28 mouse cellular contexts compared by ENCODE assay signal in the genomic region with DNA sequence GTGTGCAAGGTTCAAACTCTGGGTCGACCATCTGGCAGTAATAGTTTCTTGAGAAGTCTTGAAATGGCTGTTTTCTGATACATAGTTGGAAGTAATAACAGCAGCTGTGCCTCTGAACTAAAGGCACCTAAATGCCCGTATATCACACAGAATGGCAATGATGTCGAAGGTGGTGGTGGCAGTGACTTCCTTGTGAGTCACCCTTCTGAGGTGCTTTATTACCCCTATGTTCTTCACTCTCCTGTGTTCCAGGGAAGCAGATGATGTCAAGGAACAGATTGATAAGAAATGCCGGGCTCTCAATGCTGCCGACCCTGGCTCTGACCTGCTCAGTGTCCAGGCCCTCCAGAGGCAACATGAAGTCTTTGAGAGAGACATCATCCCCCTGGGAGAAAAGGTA. TPM values are rescaled to one million over a fixed set of nuclear protein-coding genes. Genes with fewer than 3 reads are reported as not detected.
DNase-seq lines count a peak whose midpoint lies in the region; ATAC-seq and TF ChIP-seq lines count a peak whose summit lies in the region.
"Had no signal": no experiment of that assay in that cellular context is flagged by ENCODE, and none has a peak within 500 bp of the region (broad histone marks: within the 10 kb centered on the region; RNA-seq: fewer than 3 reads in every experiment).

No protein-coding gene starts in this region.

- H3K4me2 ChIP-seq in intestine, embryonic 15.5 days (replicated peaks) = no peak overlapping the region
- no peak overlapping the region for H3K4me2 ChIP-seq in intestine, embryonic 16.5 days (ENCODE audit: low read depth, low read length)
- no peak overlapping the region for H3K4me2 ChIP-seq in intestine, postnatal 0 days (replicated peaks; ENCODE audit: low read depth)
- no peak overlapping the region for H3K4me2 ChIP-seq in forebrain, postnatal 0 days (ENCODE audit: low read depth)
- no peak overlapping the region for H3K4me2 ChIP-seq in stomach, postnatal 0 days (replicated peaks; ENCODE audit: low read depth)
- no peak overlapping the region for H3K4me2 ChIP-seq in forebrain, embryonic 16.5 days (ENCODE audit: low read length)

- intact Hi-C loops in heart, postnatal 36 days (cut with DNase I) = no loop called here

- no peaks in the 10 kb centered on the region for H3K9me3 ChIP-seq in intestine, embryonic 15.5 days
- H3K9me3 ChIP-seq in intestine, embryonic 16.5 days (ENCODE audit: control insufficient read depth, low read length) = no peaks in the 10 kb centered on the region
- H3K9me3 ChIP-seq in intestine, postnatal 0 days (ENCODE audit: control insufficient read depth) = no peaks in the 10 kb centered on the region
- no peaks in the 10 kb centered on the region for H3K9me3 ChIP-seq in forebrain, postnatal 0 days (ENCODE audit: low read length)
- no peaks in the 10 kb centered on the region for H3K9me3 ChIP-seq in stomach, postnatal 0 days (ENCODE audit: control insufficient read depth, low read length)
- no peaks in the 10 kb centered on the region for H3K9me3 ChIP-seq in forebrain, embryonic 16.5 days (ENCODE audit: control insufficient read depth, low read length)
- H3K9me3 ChIP-seq: G1E had no signal

- H3K36me3 ChIP-seq in intestine, embryonic 15.5 days = no peaks in the 10 kb centered on the region
- no peaks in the 10 kb centered on the region for H3K36me3 ChIP-seq in intestine, embryonic 16.5 days (ENCODE audit: control insufficient read depth, insufficient read depth, low read length)
- no peaks in the 10 kb centered on the region for H3K36me3 ChIP-seq in intestine, postnatal 0 days (ENCODE audit: control insufficient read depth, insufficient read depth)
- H3K36me3 ChIP-seq in forebrain, postnatal 0 days (ENCODE audit: insufficient read depth) = no peaks in the 10 kb centered on the region
- no peaks in the 10 kb centered on the region for H3K36me3 ChIP-seq in stomach, postnatal 0 days (ENCODE audit: control insufficient read depth, insufficient read depth, low read length)
- H3K36me3 ChIP-seq in forebrain, embryonic 16.5 days (ENCODE audit: control insufficient read depth, insufficient read depth) = no peaks in the 10 kb centered on the region

- no peak overlapping the region for H3K4me3 ChIP-seq in intestine, embryonic 15.5 days (replicated peaks)
- no peak overlapping the region for H3K4me3 ChIP-seq in intestine, embryonic 16.5 days (ENCODE audit: low read length)
- H3K4me3 ChIP-seq in intestine, postnatal 0 days (ENCODE audit: low read depth, low read length) = no peak overlapping the region
- H3K4me3 ChIP-seq in forebrain, postnatal 0 days (ENCODE audit: low read depth, low read length) = no peak overlapping the region
- H3K4me3 ChIP-seq in stomach, postnatal 0 days (ENCODE audit: low read depth, low read length) = no peak overlapping the region
- H3K4me3 ChIP-seq in forebrain, embryonic 16.5 days (replicated peaks; ENCODE audit: low read length) = no peak overlapping the region

- no peak overlapping the region for H3K9ac ChIP-seq in intestine, embryonic 15.5 days
- no peak overlapping the region for H3K9ac ChIP-seq in intestine, embryonic 16.5 days (ENCODE audit: low read depth, low read length)
- H3K9ac ChIP-seq in intestine, postnatal 0 days (ENCODE audit: low read depth, low read length) = no peak overlapping the region
- no peak overlapping the region for H3K9ac ChIP-seq in forebrain, postnatal 0 days
- no peak overlapping the region for H3K9ac ChIP-seq in stomach, postnatal 0 days (ENCODE audit: low read length)
- no peak overlapping the region for H3K9ac ChIP-seq in forebrain, embryonic 16.5 days (replicated peaks; ENCODE audit: low read depth, low read length)

- TF ChIP-seq EP300 in stomach, postnatal 0 days (optimal IDR thresholded peaks at IDR 0.05) = no peak

- H3K27me3 ChIP-seq in intestine, embryonic 15.5 days (replicated peaks) = no peaks in the 10 kb centered on the region
- no peaks in the 10 kb centered on the region for H3K27me3 ChIP-seq in intestine, embryonic 16.5 days (replicated peaks; ENCODE audit: control insufficient read depth, insufficient read depth, low read length)
- no peaks in the 10 kb centered on the region for H3K27me3 ChIP-seq in intestine, postnatal 0 days (replicated peaks; ENCODE audit: control insufficient read depth, insufficient read depth, low read length)
- no peaks in the 10 kb centered on the region for H3K27me3 ChIP-seq in forebrain, postnatal 0 days (ENCODE audit: insufficient read depth, low read length)
- H3K27me3 ChIP-seq in stomach, postnatal 0 days (ENCODE audit: control insufficient read depth, insufficient read depth, low read length) = no peaks in the 10 kb centered on the region
- no peaks in the 10 kb centered on the region for H3K27me3 ChIP-seq in forebrain, embryonic 16.5 days (replicated peaks; ENCODE audit: control insufficient read depth, insufficient read depth, low read length)
- H3K27me3 ChIP-seq: CH12.LX, Patski had no signal

- no peaks in the 10 kb centered on the region for H3K4me1 ChIP-seq in intestine, embryonic 15.5 days (replicated peaks)
- no peaks in the 10 kb centered on the region for H3K4me1 ChIP-seq in intestine, embryonic 16.5 days (ENCODE audit: control insufficient read depth, insufficient read depth, low read length)
- no peaks in the 10 kb centered on the region for H3K4me1 ChIP-seq in intestine, postnatal 0 days (replicated peaks; ENCODE audit: control insufficient read depth, insufficient read depth, low read length)
- no peaks in the 10 kb centered on the region for H3K4me1 ChIP-seq in forebrain, postnatal 0 days (ENCODE audit: insufficient read depth)
- no peaks in the 10 kb centered on the region for H3K4me1 ChIP-seq in stomach, postnatal 0 days (replicated peaks; ENCODE audit: control insufficient read depth, insufficient read depth)
- H3K4me1 ChIP-seq in forebrain, embryonic 16.5 days (replicated peaks; ENCODE audit: control insufficient read depth, insufficient read depth, low read length) = no peaks in the 10 kb centered on the region

- WGBS in intestine, embryonic 15.5 days = 62% methylated on average over 5 of the region's 5 CpGs
- 48% methylated on average over 5 of the region's 5 CpGs for WGBS in intestine, embryonic 16.5 days
- WGBS in intestine, postnatal 0 days = 33% methylated on average over 5 of the region's 5 CpGs
- WGBS in forebrain, postnatal 0 days = 91% methylated on average over 5 of the region's 5 CpGs
- 75% methylated on average over 5 of the region's 5 CpGs for WGBS in stomach, postnatal 0 days
- WGBS in forebrain, embryonic 16.5 days = 92% methylated on average over 5 of the region's 5 CpGs

- DNase-seq in heart, adult 11 months = peak; percentile 33
- DNase-seq in heart, postnatal 36 days = no peak
- no peak for DNase-seq in forebrain, postnatal 0 days
- no peak for DNase-seq in stomach, postnatal 0 days (ENCODE audit: low spot score)
- DNase-seq: adrenal gland, adult 2 months; adrenal gland, adult 8-10 months; adrenal gland, postnatal 10 days; adrenal gland, postnatal 14 days; adrenal gland, postnatal 25 days; adrenal gland, postnatal 36 days; B cell, adult 2 months; cerebellum, adult 11 months; cerebellum, adult 11-12 months had no signal

- H3K27ac ChIP-seq in intestine, embryonic 15.5 days = no peak overlapping the region
- H3K27ac ChIP-seq in intestine, embryonic 16.5 days (ENCODE audit: low read length) = no peak overlapping the region
- no peak overlapping the region for H3K27ac ChIP-seq in intestine, postnatal 0 days (ENCODE audit: low read depth, low read length)
- H3K27ac ChIP-seq in forebrain, postnatal 0 days (ENCODE audit: low read depth, low read length) = no peak overlapping the region
- no peak overlapping the region for H3K27ac ChIP-seq in stomach, postnatal 0 days (replicated peaks)
- H3K27ac ChIP-seq in forebrain, embryonic 16.5 days (ENCODE audit: low read length) = no peak overlapping the region

- TF ChIP-seq CTCF in intestine, postnatal 0 days (IDR thresholded peaks at IDR 0.05; ENCODE audit: low read depth) = no peak
- TF ChIP-seq CTCF in forebrain, postnatal 0 days (IDR thresholded peaks at IDR 0.05; ENCODE audit: low read depth) = no peak
- TF ChIP-seq CTCF in stomach, postnatal 0 days (IDR thresholded peaks at IDR 0.05; ENCODE audit: low read depth) = no peak

- peak; percentile 75 for ATAC-seq in intestine, embryonic 15.5 days
- peak; percentile 76 for ATAC-seq in intestine, embryonic 16.5 days
- ATAC-seq in intestine, postnatal 0 days = peak; percentile 73
- ATAC-seq in forebrain, postnatal 0 days = no peak
- ATAC-seq in stomach, postnatal 0 days (ENCODE audit: low FRiP score, low TSS enrichment) = no peak
- ATAC-seq in forebrain, embryonic 16.5 days = no peak
- ATAC-seq: activated CD4-positive, CD25-positive, alpha-beta regulatory T cell, adult 4 months; CD4-positive, CD25-positive, alpha-beta regulatory T cell, adult 4 months; Patski had no signal

RNA-seq across cellular contexts. Expression of a gene that starts 39.6 kb away (rescaled TPM):
- total RNA-seq in heart, postnatal 36 days (2021) = not detected
- not detected in 2 replicates for polyA plus RNA-seq in intestine, embryonic 15.5 days (2015; fragmentation: Nextera tagmentation; extraction: Ambion mirVana)
- not detected in 2 replicates for polyA plus RNA-seq in intestine, embryonic 16.5 days (2015; fragmentation: Nextera tagmentation; extraction: Ambion mirVana)
- not detected in 2 replicates for polyA plus RNA-seq in intestine, postnatal 0 days (2015; fragmentation: Nextera tagmentation; extraction: Ambion mirVana)
- total RNA-seq in forebrain, postnatal 0 days (2014; rRNA removed) = not detected in 2 replicates
- not detected in 2 replicates for polyA plus RNA-seq in forebrain, postnatal 0 days (2015; fragmentation: Nextera tagmentation; extraction: Ambion mirVana)
- not detected in 2 replicates for polyA plus RNA-seq in stomach, postnatal 0 days (2015; fragmentation: Nextera tagmentation; extraction: Ambion mirVana)
- polyA plus RNA-seq in forebrain, embryonic 16.5 days (2015; fragmentation: Nextera tagmentation; extraction: Ambion mirVana) = not detected in 2 replicates
- total RNA-seq: adrenal gland, adult 18-20 months; adrenal gland, adult 2 months; adrenal gland, adult 8-10 months; adrenal gland, postnatal 10 days; adrenal gland, postnatal 14 days; adrenal gland, postnatal 25 days; adrenal gland, postnatal 36 days; adrenal gland, postnatal 4 days; CH12.LX; MEL had no signal
- polyA plus RNA-seq: activated CD4-positive, CD25-positive, alpha-beta regulatory T cell, adult 4 months; adrenal gland, adult 2 months; brain, embryonic 14.5 days; C2C12; CD4-positive, CD25-positive, alpha-beta regulatory T cell, adult 4 months; G1E; Patski had no signal

RNA-seq across cellular contexts. Expression of a gene that starts 39.7 kb away (rescaled TPM):
- 10 to 100 TPM in 1 of 2 experiments, 1 to 10 TPM in 1; 9.2 to 12.0 TPM for total RNA-seq in heart, postnatal 36 days (2021)
- polyA plus RNA-seq in intestine, embryonic 15.5 days (2015; fragmentation: Nextera tagmentation; extraction: Ambion mirVana) = 0.85 and 0.94 TPM in 2 replicates
- polyA plus RNA-seq in intestine, embryonic 16.5 days (2015; fragmentation: Nextera tagmentation; extraction: Ambion mirVana) = 0.54 and 0.65 TPM in 2 replicates
- polyA plus RNA-seq in intestine, postnatal 0 days (2015; fragmentation: Nextera tagmentation; extraction: Ambion mirVana) = 0.04 TPM in 1 of 2 replicates, not detected in the other
- 0.08 and 0.14 TPM in 2 replicates for total RNA-seq in forebrain, postnatal 0 days (2014; rRNA removed)
- polyA plus RNA-seq in forebrain, postnatal 0 days (2015; fragmentation: Nextera tagmentation; extraction: Ambion mirVana) = 0.02 and 0.03 TPM in 2 replicates
- polyA plus RNA-seq in stomach, postnatal 0 days (2015; fragmentation: Nextera tagmentation; extraction: Ambion mirVana) = 0.02 TPM in 2 replicates
- 0.13 and 0.16 TPM in 2 replicates for polyA plus RNA-seq in forebrain, embryonic 16.5 days (2015; fragmentation: Nextera tagmentation; extraction: Ambion mirVana)
- polyA plus RNA-seq: C2C12, Patski had no signal

RNA-seq across cellular contexts. Expression of a gene that starts 56.9 kb away (rescaled TPM):
- not detected for total RNA-seq in heart, postnatal 36 days (2021)
- polyA plus RNA-seq in intestine, embryonic 15.5 days (2015; fragmentation: Nextera tagmentation; extraction: Ambion mirVana) = not detected in 2 replicates
- not detected in 2 replicates for polyA plus RNA-seq in intestine, embryonic 16.5 days (2015; fragmentation: Nextera tagmentation; extraction: Ambion mirVana)
- not detected in 2 replicates for polyA plus RNA-seq in intestine, postnatal 0 days (2015; fragmentation: Nextera tagmentation; extraction: Ambion mirVana)
- total RNA-seq in forebrain, postnatal 0 days (2014; rRNA removed) = not detected in 2 replicates
- polyA plus RNA-seq in forebrain, postnatal 0 days (2015; fragmentation: Nextera tagmentation; extraction: Ambion mirVana) = not detected in 2 replicates
- polyA plus RNA-seq in stomach, postnatal 0 days (2015; fragmentation: Nextera tagmentation; extraction: Ambion mirVana) = not detected in 2 replicates
- polyA plus RNA-seq in forebrain, embryonic 16.5 days (2015; fragmentation: Nextera tagmentation; extraction: Ambion mirVana) = not detected in 2 replicates
- total RNA-seq: adrenal gland, adult 18-20 months; adrenal gland, adult 2 months; adrenal gland, adult 8-10 months; adrenal gland, postnatal 10 days; adrenal gland, postnatal 14 days; adrenal gland, postnatal 25 days; adrenal gland, postnatal 36 days; adrenal gland, postnatal 4 days; CH12.LX; ES-E14; MEL had no signal
- polyA plus RNA-seq: activated CD4-positive, CD25-positive, alpha-beta regulatory T cell, adult 4 months; adrenal gland, adult 2 months; brain, embryonic 14.5 days; C2C12; CD4-positive, CD25-positive, alpha-beta regulatory T cell, adult 4 months; G1E; Patski had no signal

Comparison
In these comparisons a context has a peak if more than half of its experiments do, and no peak if none do; other contexts are left out.
1. ATAC-seq: peak in intestine, embryonic 15.5 days (single experiment), intestine, embryonic 16.5 days (single experiment) and intestine, postnatal 0 days (single experiment); none in forebrain, postnatal 0 days (single experiment), stomach, postnatal 0 days (single experiment) and forebrain, embryonic 16.5 days (single experiment).